Mouse (Mus musculus) ES-Bruce4 (cell line): ENCODE data around the gene Adap1. TPM values are rescaled to one million over a fixed set of nuclear protein-coding genes. Genes with fewer than 3 reads are reported as not detected.

ENCODE experiments used
- H3K27ac ChIP-seq: 2 replicates; pipeline ENCODE4 v1.5.1; 2012; ENCODE audit warnings: low read length, inconsistent platforms; ENCODE audit not compliant: insufficient read depth
- H3K27me3 ChIP-seq: 2 replicates; pipeline ENCODE4 v1.6.1; 2012; ENCODE audit warnings: mild to moderate bottlenecking, low read length, inconsistent platforms; ENCODE audit not compliant: control insufficient read depth, poor library complexity, insufficient read depth, severe bottlenecking
- H3K36me3 ChIP-seq: 2 replicates; pipeline ENCODE4 v1.6.1; 2012; ENCODE audit warnings: inconsistent platforms, mild to moderate bottlenecking, low read length, moderate library complexity; ENCODE audit not compliant: control insufficient read depth, poor library complexity, insufficient read depth, severe bottlenecking
- H3K4me1 ChIP-seq: one replicate; pipeline ENCODE4 v1.8.1; 2011; ENCODE audit warnings: low read length; ENCODE audit not compliant: control insufficient read depth, insufficient read depth
- H3K4me3 ChIP-seq: 2 replicates; pipeline ENCODE4 v1.5.1; 2011; ENCODE audit warnings: low read depth, mild to moderate bottlenecking, low read length
- H3K9ac ChIP-seq: 2 replicates; pipeline ENCODE4 v1.6.1; 2012; ENCODE audit warnings: low read depth, mild to moderate bottlenecking, inconsistent platforms; ENCODE audit not compliant: poor library complexity, severe bottlenecking
- H3K9me3 ChIP-seq: replicated peaks from 2 replicates; pipeline ENCODE4 v1.6.1; 2012; ENCODE audit warnings: mild to moderate bottlenecking, low read length, inconsistent platforms; ENCODE audit not compliant: control insufficient read depth, poor library complexity, insufficient read depth, severe bottlenecking
- CTCF ChIP-seq: IDR thresholded peaks from one replicate; pipeline ENCODE4 v1.8.1; 2011; ENCODE audit warnings: low read depth, low read length
- EP300 ChIP-seq: IDR thresholded peaks from 2 replicates; pipeline ENCODE4 v1.6.1; 2011; ENCODE audit warnings: low read depth, low read length; ENCODE audit not compliant: insufficient read depth
- POLR2A ChIP-seq: IDR thresholded peaks from one replicate; pipeline ENCODE4 v1.8.1; 2011; ENCODE audit warnings: low read length; ENCODE audit not compliant: insufficient read depth
- polyA plus RNA-seq: library from polyadenylated mRNA; stranded (reverse); fragments of >200 nt; gene quantifications from 2 replicates; pipeline ENCODE4 v1.2.4, GENCODE M21; 2011; ENCODE audit warnings: low read depth; ENCODE audit not compliant: missing spikeins, insufficient read depth, insufficient read length

Adap1 gene
- polyA plus RNA-seq, result 16.5 and 17.0 TPM in 2 replicates

GRCm38 (mm10) chr5:139325395-139325966, at the start of gene Adap1:
TSS of gene Adap1 (minus strand) at chr5:139325622.
- no peaks in the 10 kb centered on the region for H3K9me3 ChIP-seq
- peak; percentile 72; the same call in 1 of the 2 replicates for TF ChIP-seq EP300
- no peak for TF ChIP-seq POLR2A
- peak; percentile 4 for TF ChIP-seq CTCF
- no peaks in the 10 kb centered on the region for H3K27me3 ChIP-seq
- peak within 1 kb of the TSS; percentile 77 for H3K4me3 ChIP-seq
- H3K27ac ChIP-seq, result peak within 1 kb of the TSS; percentile 3; the same call in 1 of the 2 replicates
- H3K36me3 ChIP-seq, result no peaks in the 10 kb centered on the region
- H3K9ac ChIP-seq, result peak within 1 kb of the TSS; percentile 93
- H3K4me1 ChIP-seq, result peaks cover 13% of the 10 kb centered on the region

GRCm38 (mm10) chr5:139374841-139375240, 49.4 kb upstream of the Adap1 start:
- TF ChIP-seq EP300 (no peak), CTCF (no peak), POLR2A (no peak)
- Histone ChIP-seq H3K4me1 (peaks cover 5% of the 10 kb centered on the region), H3K27me3 (no peaks in the 10 kb centered on the region), H3K36me3 (no peaks in the 10 kb centered on the region), H3K9ac (no peak overlapping the region), H3K4me3 (no peak overlapping the region), H3K27ac (no peak overlapping the region), H3K9me3 (no peaks in the 10 kb centered on the region)

GRCm38 (mm10) chr5:139373889-139374444, 48.5 kb upstream of the Adap1 start:
- peaks cover 5% of the 10 kb centered on the region for H3K4me1 ChIP-seq

GRCm38 (mm10) chr5:139373126-139373525, 47.7 kb upstream of the Adap1 start:
- no peaks in the 10 kb centered on the region for H3K36me3 ChIP-seq
- no peak overlapping the region for H3K9ac ChIP-seq
- no peaks in the 10 kb centered on the region for H3K9me3 ChIP-seq
- TF ChIP-seq EP300, result no peak
- TF ChIP-seq POLR2A, result no peak
- TF ChIP-seq CTCF, result no peak
- no peak overlapping the region for H3K4me3 ChIP-seq
- H3K4me1 ChIP-seq, result peaks cover 5% of the 10 kb centered on the region
- no peaks in the 10 kb centered on the region for H3K27me3 ChIP-seq
- no peak overlapping the region for H3K27ac ChIP-seq

More at GRCm38 (mm10) chr5:139373889-139374444, 48.5 kb upstream of the Adap1 start:
- H3K27me3 ChIP-seq, result no peaks in the 10 kb centered on the region
- H3K9ac ChIP-seq, result no peak overlapping the region
- no peaks in the 10 kb centered on the region for H3K9me3 ChIP-seq
- no peak overlapping the region for H3K4me3 ChIP-seq
- no peaks in the 10 kb centered on the region for H3K36me3 ChIP-seq
- no peak overlapping the region for H3K27ac ChIP-seq
- TF ChIP-seq EP300, result no peak
- no peak for TF ChIP-seq POLR2A
- TF ChIP-seq CTCF, result no peak

- peak; percentile 81 for TF ChIP-seq EP300
- TF ChIP-seq POLR2A, result no peak
- Histone ChIP-seq H3K9me3 (no peaks in the 10 kb centered on the region), H3K9ac (peak overlapping the region; percentile 43), H3K36me3 (no peaks in the 10 kb centered on the region), H3K4me3 (peak overlapping the region; percentile 49), H3K27ac (no peak overlapping the region), H3K4me1 (peaks cover 5% of the 10 kb centered on the region), H3K27me3 (no peaks in the 10 kb centered on the region)
Measured at GRCm38 (mm10) chr5:139371631-139372401, 46.4 kb upstream of the Adap1 start.
